Mouse (Mus musculus) spleen, postnatal 36 days (tissue): ENCODE measurements around the gene Rrbp1.

Experiments used
- DNase-seq, 2 experiments: peaks; one replicate each; pipeline ENCODE4 v3.0.0; 2022; ENCODE audit warnings: low spot score in 2 of 2, mixed read lengths in 1 of 2

Gene Rrbp1

DNA sequence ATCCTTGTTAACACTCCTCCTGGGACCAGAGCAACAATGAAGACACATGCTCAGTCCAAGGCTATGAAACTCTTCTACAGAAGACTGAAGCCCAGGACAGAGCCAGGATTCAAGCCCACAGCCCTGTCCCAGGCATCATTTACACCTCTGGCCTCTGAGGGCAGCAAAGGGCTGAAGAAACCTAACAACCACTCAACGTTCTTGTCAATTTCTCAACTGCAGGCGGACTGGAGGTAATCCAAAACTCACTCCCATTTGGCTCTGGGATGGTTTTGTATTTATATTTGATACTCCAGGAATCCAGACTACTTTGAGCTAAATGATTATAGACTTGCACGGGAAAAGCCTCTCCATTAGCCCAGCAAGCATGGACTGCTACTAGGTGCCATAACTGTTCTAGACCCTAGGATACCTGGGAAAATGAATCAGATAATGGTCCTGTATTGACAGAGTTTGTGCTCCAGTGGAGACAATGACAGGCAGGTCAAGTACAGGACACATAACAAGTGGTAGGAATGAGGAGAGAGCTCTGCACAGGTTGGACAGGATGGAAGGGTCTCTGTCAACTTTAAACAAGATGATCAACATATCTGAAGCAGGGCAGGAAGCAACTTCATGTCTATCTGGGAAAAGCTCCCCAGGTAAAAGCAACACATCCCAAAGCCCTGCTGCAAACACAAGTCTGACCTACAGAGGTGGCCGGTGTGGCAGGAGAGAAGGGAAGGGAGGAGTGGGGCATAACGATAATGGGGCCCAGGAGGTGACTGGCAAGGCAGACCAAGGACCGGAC, 5.7 kb downstream of the Rrbp1 start:
- no peak for DNase-seq

DNA sequence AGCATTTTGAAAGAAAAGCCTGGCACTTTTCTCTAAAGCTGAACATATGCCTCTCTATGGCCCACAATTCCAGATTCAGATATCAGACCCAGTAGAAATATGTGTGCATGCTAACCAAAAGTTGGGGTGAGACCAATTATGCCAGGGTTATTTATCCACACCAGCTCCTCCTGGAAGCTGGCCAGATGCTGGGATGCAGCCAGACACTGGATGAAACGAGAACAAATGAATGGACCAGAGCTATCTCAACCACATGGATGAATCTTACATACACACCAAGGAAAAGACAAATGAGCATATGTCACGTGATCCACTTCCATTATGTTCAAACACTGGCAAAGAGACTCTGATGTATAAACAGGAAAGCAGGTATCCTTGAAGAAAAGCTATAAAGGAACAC, 7.5 kb downstream of the Rrbp1 start:
- no peak for DNase-seq

DNA sequence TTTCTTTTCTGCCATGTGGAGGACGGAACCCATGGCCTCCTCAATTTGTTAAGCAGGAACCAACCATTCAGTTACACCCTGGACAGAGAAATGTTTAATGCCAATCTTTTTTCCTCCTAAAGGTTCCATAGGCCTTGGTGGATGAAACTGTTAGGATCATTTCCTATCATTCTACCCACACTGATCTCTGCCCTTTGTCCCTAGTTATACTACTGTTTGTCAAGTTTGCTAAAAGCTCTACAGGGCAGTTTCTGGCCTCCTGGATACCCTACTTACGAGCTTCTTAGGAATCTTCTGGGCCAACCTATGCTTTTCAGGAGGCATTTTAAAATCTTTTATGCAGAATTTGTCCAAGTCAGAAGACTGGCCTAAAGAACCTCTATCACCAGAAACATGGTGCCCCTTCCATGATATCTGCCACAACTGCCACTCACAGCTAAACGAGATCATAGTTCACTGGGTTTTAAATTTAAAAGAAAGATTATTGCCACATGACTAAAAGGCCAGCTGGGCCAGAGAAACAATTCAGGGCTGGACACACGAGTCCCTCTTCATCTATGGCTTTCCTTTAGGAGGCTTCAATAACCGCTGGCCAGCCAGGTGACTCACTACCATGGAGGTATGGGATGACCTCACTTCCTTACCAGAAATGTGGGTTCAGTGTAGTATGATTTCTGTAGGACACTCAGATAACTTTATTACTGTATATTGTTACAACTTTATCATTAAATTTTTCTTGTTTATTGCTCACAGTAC, 8.7 kb downstream of the Rrbp1 start:
- DNase-seq: no peak

DNA sequence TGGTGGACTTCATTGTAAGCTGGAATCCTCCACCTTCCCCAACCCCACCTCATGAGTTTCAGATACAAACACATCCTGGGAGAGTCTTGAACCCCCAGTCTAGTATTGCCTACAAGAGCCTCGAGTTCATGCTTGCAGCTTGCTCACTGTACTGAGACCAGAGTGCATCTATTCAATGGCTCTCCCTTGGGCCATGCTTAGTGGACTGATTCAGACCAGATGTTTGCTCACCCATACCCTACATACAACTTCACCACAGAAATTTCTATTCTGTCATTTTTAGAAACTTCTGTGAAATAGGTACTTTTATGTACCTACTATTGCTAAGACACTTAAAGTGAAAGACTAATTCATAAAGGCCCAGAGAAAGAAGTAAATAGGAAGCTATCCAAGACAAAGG, 18.1 kb downstream of the Rrbp1 start:
- DNase-seq: no peak

DNA sequence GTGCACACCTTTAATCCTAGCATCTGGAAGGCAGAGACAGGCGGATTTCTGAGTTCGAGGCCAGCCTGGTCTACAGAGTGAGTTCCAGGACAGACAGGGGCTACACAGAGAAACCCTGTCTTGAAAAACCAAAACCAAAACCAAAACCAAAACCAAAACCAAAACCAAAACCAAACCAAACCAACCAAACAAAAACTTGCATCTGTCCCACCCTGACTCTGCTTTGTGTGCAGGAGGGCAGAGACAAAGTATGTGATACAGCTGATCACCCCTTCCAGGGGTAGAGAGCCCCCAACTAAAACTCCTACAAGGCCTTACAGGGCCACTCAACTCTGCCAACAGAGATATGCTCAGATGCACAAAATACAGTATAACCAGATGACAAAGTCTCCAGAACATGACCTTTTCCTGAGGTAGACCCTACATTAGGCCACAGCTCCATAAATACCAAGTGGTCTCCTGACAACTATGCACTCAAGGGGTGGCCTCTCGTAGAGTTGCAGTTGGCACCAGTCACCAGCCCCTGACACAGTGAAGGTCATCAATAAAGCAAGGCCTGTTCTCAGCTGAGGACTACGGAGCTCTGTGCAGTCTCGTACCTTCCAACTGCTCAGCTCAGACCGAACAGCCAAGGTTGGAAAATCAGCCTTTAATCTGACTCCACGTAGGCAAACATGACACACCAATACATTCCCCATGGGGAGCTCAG, 18.9 kb downstream of the Rrbp1 start:
- no peak for DNase-seq

DNA sequence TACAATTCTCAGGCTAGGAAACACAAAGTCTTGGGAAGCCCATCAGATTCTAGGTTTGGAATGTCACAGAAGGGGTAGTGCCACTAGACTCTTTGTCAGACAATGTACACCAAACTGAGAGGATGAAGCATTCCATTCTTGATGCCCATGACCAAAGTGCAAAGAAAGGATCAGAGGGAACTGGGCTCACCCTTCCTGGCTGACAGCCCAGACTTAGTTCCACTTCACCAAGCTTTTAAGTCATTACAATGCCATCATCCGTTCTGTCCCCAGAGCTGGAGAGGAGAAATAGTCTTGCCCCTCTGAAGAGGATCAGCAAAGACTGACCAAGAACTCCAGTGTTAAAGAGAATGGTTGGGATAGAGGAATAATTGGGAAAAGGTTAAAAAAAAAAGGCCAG, 20.1 kb downstream of the Rrbp1 start:
- DNase-seq: no peak

DNA sequence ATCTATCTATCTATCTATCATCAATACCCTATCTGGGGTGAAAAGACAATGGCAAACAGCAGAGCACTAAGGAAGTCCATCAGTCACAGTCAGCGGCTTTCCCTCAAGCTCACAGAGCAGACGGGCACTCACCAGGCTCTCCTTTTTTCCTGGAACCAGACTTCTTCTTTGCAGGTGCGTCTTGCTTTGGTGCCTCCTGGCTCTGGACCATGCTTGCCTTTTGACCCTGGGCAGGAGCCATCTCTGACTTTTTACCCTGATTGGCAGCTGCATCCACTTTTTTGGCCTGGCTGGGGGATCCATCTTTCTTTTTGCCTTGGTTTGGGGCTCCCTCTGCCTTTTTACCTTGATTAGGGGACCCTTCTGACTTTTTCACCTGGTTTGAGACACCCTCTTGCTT, 23.0 kb downstream of the Rrbp1 start:
- no peak for DNase-seq

DNA sequence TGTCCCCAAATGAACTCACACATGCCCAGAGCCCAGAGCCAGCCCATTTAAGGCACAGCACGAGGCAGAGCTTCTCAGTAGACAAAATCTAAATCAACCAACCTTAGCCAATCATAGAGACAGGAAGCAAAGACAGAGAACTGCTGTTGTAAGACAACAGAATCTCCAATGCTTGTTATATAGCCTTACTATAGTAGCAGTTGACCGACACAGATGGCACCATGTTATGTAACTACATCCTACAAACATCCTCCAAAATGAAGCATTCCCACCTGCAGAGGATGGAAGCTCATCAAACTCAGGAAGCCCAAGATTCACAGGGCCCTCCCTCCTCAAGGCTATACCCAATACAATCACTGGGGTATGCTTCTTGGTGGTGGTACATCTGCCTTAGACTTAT, 23.6 kb downstream of the Rrbp1 start:
- DNase-seq: no peak

DNA sequence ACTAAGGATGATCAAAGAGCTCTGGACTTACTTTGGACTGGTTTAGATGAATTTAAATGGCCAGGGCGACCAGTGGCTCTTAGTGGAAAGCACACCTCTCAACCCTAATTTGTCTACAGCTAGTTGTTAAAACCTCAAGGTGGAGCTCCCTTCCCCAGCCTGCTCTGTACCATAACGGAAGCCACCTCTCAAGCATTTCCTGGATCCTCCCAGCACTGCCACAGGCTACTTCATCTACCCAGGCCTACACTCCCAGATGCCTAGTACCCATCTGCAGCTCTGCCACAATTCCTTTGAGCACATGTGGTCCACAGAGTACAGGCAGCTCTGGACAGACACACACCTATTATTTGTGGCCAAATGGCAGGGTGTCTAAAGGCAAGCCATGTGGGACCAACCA, 27.6 kb downstream of the Rrbp1 start:
- DNase-seq: no peak

DNA sequence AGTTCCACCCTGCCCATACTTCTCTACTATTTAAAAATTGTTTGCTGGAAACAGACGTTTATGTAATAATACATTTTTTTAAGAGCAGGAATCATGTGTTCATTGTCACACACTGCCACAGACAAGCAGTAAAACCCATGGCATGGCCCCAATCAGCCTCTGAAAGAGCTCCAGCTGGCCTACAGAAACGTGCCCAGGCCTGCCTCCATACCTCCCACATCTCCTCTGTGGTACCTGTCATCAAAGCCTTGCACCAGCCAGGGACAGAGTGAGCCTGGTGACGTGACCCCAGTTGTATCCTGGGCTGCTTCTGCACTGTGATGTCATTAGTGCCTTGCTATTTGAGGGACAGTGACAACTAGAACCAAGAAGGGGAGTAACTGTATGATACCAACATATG, 28.2 kb downstream of the Rrbp1 start:
- no peak for DNase-seq

DNA sequence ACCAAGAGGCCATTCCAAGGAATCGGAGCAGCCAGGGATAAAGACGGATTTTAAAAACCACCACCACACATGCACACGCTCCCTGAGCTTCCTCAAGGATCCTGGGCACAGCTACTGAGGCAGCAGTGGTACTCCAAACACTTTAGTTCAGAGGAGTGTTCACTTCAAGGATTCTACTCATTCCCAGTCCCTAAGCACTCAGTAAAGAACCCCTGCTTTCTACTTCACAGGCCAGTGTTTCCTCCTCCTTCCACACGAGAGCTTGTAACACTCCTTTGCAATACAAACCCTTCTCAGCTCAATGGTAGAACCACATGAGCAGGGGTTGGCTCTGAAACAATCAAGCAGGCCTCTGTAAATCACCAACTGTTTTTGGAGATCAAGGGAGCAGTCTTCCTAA, 28.9 kb downstream of the Rrbp1 start:
- DNase-seq: no peak

DNA sequence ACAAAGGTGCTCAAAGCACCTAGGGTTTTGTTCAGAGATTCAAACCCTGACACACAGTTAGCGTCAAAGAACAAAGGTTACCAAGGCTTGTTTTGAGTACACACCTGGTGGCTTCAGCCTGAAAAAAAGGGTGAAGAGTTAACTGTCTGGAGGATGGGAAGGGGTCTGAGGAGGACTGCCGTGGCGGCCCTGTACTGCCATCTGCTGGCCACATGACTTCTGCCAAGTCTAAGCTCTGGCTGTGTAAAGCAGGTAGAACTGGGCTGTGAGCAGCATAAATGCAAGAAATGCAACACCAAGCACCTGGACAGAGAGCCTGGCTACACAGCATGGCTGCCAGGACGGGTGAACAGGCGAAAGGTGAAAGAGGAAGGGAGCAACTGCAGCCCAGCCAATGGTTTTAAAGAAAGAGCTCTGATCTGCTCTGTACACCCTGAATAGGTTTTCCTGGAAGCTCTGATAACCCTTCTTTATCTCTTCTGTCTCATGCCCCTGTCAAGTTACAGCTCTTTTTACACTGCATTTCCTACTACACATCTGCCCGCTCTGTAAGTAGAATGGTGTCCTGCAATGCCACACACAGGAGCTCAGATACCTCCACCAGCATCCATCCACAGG, 30.2 kb downstream of the Rrbp1 start:
- DNase-seq: peak; percentile 41 to 53

DNA sequence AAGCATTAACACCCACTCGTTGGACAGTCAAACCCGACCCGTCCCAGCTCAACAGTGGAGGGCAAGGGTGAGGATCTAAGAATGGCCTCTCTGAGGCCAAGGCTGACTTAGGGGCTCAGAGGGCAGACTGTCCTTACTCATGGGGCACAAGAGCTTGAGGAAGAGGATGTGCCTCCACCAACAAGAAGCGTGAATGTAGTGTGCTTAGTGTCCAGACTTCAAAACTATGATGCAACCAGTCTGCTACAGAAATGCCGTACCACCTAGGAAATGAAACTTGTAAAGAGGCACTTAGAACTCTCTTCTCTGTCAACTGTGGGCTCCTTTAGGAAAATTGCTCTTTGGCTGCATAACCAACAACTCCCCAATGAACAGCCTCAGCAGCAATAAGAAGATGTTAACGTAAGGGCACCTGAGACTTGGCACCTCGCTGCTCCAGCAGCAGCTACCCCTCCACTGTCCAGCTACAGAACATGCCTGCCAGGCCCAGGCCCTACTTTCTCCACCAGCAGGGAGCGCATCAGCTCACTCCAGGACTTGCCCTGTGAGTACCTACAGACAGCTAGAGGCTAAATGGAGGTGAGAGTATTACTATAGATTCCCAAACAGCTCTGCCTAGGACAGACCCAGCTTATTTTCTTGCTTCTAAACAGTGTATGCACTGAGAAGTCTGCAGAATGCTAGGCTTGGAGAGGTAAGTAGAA, 32.5 kb downstream of the Rrbp1 start:
- no peak for DNase-seq

DNA sequence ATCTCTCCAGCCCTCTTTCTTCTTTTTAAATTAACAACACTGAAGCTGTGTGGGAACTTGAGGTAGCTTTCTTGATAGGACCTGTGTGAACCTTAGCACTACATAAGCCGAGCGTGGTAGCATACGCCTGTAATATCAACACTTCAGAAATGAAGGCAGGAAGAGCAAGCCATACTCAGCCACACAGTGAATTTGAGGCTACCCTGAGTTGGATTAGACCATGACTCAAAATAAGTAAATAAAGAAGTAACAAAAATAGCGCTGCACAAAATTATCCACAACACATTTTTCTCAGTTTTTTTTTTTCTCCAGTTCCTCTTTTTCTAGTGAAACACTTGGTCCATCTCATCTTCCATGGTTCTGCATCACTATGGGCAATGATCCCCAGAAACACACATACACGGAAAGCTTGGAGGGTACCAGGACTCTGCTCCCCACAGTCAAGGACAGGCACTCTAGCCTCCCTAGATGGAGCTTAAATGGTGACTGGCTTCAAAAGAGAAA, 35.9 kb downstream of the Rrbp1 start:
- DNase-seq: no peak

DNA sequence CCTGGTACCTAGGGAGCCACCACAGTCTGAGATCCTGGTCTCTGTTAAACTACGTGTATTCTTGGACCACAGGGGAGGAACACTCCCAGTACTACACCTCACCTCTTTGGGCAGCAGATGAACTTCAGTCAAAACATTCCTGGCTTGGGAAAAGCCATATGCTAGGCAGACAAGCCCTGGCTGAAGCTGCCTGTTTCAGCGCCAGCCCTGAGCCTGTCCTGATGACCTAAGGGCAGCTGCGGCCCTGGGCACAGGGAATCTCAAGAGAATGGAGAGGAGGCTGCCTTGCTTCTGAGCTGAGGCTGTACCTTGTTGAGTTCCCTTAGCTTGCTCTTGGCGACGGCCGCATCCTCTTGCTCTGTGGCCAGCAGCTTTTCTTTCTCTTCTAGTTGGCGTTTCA, 37.9 kb downstream of the Rrbp1 start:
- no peak for DNase-seq

DNA sequence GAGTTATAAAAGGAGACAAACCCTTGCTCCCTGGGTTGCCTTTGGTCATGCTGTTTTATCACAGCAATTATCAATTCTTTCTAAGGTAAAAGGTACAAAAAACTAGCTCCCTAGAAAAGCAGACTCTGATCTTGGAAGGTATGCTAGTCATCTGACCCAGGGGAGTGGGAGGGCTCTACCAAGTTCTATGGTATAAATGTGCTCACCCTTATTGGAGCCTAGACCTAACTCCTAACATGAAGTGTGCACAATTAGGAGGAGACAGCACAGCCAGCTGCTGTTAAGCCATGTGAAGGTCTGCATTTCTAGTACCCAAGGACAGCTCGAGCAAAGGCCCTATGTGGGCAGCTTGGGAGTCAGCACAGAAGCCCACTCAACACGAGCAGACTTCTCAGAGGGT, 39.2 kb downstream of the Rrbp1 start:
- DNase-seq: no peak

DNA sequence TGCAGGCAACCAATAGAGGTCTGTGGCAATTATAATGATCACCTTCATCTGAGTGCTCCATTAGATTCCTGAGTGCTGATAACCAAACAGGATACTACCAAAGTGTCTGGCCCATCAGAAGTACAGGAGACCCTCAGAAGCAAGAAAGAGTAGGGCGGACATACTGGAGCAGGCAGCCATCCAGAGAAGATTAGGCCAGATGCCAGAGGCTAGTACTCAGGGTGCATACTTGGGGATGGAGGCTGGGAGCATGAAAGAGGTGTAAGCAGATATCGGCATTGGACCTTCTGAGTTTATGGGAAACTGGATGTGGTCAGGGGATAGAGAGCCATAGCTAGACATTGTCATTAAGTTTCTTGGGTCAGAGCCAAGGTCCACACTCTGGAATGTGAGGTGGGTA, 40.2 kb downstream of the Rrbp1 start:
- DNase-seq: no peak

DNA sequence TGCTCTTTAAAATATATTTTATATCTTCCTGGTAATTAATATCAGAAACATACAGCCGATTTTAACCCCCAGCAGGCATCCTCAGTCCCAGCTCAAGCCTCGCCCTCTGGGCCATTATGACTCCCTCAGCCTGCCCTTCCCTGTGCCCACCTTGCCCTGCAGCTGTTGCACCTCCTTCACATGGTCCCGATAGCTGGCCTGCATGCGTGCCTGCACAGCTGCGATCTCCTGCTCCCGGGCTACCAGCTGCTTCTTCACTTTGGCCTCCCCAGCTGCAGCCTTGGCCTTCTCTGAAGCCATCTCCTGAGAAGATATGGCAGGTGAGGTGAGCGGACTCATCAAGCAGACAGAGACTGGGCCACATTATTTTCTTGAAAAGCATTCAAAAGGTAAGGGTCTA, 41.8 kb downstream of the Rrbp1 start:
- DNase-seq: no peak

DNA sequence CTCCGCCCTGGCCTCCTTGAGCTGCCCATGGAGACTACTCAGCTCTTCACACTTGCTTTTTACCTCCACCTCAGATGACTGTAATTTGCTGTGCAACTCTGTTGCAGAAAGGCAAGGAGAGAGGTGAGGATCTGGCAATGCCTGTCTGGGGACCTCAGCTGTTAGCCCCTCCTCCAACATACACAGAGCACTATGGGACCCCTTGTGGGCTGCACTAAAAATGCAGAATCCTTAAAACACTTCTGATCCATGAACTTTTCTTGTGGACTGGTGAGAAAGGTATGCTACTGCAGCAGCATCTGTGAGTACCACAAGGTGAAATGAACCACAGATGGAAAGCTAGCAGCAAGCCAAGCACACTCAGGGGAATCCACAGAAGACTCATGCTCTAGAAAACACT, 47.7 kb downstream of the Rrbp1 start:
- no peak for DNase-seq

DNA sequence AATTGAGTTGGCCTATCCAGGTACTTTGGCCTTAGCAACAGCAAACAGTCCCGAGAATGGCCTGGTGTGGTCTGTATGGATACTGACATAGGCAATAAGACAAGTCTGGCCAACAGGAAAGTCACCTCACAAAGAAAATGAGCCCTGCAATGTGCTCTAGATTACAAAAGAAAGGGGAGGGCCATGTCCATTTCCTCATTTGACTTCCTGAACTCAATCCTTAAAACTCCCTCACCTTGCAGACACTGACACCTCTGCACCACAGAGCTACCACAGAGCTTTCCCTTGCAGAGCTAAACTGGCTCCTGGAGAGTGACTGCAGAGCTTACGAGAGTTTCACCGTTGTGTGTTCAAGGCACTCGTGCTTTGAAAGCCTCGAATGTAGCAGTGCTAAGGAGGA, 48.9 kb downstream of the Rrbp1 start:
- DNase-seq: no peak

DNA sequence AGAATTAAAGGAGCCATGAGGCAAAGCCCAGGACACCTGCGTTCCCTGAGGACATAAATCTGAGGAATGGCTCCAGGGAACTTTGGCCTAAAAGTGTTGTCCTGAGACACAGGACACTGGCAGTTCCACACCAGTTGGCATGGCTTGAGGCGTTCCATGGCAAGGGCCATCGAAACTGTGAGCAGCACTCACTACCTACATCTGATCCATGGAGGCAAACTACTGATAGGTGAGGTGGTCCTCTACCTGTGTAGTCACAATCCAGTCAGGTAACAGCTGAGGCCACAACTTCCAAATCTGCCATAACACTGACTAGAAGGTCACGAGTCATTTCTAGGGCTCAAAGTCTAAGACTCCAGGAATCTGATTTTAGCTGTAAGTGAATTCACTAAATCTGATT, 55.3 kb downstream of the Rrbp1 start:
- no peak for DNase-seq

DNA sequence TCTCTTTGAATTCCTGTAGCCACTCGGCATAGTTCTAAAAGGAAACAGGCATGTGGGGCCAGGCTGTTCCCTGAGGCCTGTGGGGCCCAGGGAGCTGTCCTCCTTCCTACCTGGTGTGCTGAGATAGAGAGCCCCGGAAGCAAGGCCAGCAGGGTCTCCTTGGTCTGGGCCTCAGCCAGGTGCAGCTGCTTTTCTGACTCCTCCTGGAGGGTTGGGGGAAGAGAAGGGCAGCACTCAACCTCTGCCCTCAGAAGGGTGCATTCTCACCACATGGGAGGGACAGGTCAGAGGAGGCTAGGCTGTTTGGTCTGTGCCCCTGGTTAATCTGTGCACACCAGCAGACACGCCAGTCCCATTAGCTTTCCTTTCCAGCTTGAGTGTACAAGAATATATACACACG, 56.1 kb downstream of the Rrbp1 start:
- DNase-seq: no peak
